Mouse (Mus musculus): Measurements from ENCODE around the gene Ilf2. TPM values are rescaled to one million over a fixed set of nuclear protein-coding genes. Genes with fewer than 3 reads are reported as not detected.
A peak's percentile ranks its signal among the peaks of the same experiment; 100 is the strongest.

Gene Ilf2
- polyA plus RNA-seq, 1 experiment = 1.6 TPM

DNA sequence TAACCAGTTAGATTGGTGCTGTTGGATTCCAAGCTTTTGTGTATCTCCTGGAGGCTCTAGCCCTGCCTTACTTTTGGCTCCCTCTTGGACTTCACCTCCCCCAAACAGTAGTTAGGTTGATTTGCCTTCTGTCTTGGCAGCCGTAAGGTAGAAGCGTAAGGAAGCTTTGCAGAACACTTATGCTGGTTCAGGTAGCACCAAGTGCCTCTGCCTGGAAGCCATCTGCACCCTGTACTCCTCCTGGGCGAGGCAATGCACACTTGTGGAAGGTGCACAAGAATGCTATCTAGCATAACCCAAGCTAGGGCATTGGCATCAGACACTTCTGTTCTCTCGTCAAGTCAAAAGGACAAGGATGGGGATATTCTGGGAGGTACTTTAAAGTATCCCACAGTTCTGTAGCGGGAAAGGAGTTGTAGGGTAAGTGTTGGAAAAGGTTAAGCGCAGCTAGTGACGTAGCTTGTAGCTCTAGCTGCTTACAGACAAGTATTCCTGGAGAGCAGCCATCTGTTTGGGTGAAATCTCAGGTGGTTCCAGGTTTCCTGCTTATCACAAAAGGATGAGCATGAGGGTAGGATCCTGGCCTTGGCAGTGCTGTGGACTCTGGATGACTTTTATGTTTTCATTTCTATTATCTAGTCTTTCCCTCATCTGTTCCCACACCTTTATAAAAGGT, 20.1 kb downstream of the Ilf2 start:
- Histone ChIP-seq H3K27me3 (ENCODE audit: control insufficient read depth) (no peaks in the 10 kb centered on the region), H3K4me3 (replicated peaks) (no peak overlapping the region), H3K4me1 (ENCODE audit: control insufficient read depth) (peaks cover 7% of the 10 kb centered on the region), H3K36me3 (ENCODE audit: control insufficient read depth) (peaks cover 76% of the 10 kb centered on the region), H3K9me3 (ENCODE audit: control insufficient read depth, low read length) (no peaks in the 10 kb centered on the region)
- no peak for TF ChIP-seq TAL1 (IDR thresholded peaks at IDR 0.05; ENCODE audit: low read length)
- no peak for TF ChIP-seq GATA1 (IDR thresholded peaks at IDR 0.05; ENCODE audit: low read length)

DNA sequence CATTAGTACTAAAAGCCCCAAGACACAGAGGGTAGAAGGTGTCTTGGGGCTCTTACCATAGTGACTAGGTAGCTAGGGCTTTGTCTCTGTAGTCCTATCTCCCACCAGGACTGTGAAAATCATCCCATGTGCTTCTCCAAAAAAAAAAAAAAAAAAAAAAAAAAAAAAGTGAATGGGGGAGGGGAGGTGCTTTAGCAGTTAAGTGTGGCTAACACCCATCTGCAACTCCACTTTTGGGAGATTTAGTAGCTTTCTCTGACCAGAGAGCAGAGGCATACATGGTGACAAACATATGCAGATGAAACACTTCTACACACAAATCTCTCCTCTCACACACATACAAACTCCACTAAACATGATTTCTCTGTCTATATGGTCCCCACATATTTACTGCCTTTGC, 21.7 kb downstream of the Ilf2 start:
- Histone ChIP-seq H3K36me3 (ENCODE audit: control insufficient read depth) (peaks cover 92% of the 10 kb centered on the region), H3K27me3 (ENCODE audit: control insufficient read depth) (no peaks in the 10 kb centered on the region), H3K4me1 (ENCODE audit: control insufficient read depth) (peaks cover 4% of the 10 kb centered on the region), H3K4me3 (replicated peaks) (no peak overlapping the region), H3K9me3 (ENCODE audit: control insufficient read depth, low read length) (no peaks in the 10 kb centered on the region)
- TF ChIP-seq TAL1 (IDR thresholded peaks at IDR 0.05; ENCODE audit: low read length) = no peak

DNA sequence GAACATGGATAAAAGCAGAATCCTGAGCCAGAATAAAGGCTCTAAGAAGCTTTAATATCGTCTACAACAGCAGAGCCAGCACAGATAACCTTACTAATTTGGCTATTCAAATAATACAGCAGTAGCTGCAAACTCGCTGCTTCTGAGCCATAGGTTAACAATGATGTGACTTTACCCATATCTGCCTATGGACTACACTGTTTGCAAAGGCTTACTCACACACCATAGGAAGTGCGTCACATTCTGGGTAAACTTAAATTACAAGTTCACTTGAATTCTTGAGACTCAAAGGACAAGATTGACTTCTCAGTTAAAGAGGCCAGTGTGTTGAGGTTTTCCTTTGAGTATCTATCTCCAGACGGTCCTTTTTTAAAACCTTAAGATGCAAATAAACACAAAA, 27.5 kb downstream of the Ilf2 start:
- Histone ChIP-seq H3K9me3 (ENCODE audit: control insufficient read depth, low read length) (no peaks in the 10 kb centered on the region), H3K36me3 (ENCODE audit: control insufficient read depth) (peaks cover 94% of the 10 kb centered on the region), H3K27me3 (ENCODE audit: control insufficient read depth) (no peaks in the 10 kb centered on the region), H3K4me1 (ENCODE audit: control insufficient read depth) (peaks cover 25% of the 10 kb centered on the region), H3K4me3 (replicated peaks) (no peak overlapping the region)
- TF ChIP-seq TAL1 (IDR thresholded peaks at IDR 0.05; ENCODE audit: low read length) = no peak
- no peak for TF ChIP-seq GATA1 (IDR thresholded peaks at IDR 0.05; ENCODE audit: low read length)

DNA sequence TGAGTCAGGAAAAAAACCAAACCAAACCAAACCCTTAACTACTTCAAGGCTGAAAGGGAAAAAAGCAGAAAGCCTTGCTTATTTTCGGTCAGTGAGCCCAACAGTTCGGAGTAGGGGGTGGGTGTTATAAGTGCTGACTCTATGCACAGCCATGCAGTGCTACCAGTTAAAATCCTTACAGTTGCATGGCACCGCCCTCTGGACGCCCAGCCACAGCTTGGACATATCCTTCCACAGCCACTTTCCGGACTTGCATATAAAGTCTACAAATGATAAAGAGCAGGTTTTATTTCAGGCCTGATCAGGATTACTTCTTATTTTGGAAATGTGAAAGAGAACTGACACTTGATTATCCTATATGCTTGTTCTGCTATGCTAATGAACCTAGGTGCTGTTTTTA, 29.3 kb downstream of the Ilf2 start:
- Histone ChIP-seq H3K9me3 (ENCODE audit: control insufficient read depth, low read length) (no peaks in the 10 kb centered on the region), H3K4me3 (replicated peaks) (no peak overlapping the region), H3K27me3 (ENCODE audit: control insufficient read depth) (no peaks in the 10 kb centered on the region), H3K36me3 (ENCODE audit: control insufficient read depth) (peaks cover 76% of the 10 kb centered on the region), H3K4me1 (ENCODE audit: control insufficient read depth) (peaks cover 31% of the 10 kb centered on the region)
- TF ChIP-seq TAL1 (IDR thresholded peaks at IDR 0.05; ENCODE audit: low read length) = no peak
- TF ChIP-seq GATA1 (IDR thresholded peaks at IDR 0.05; ENCODE audit: low read length) = no peak

DNA sequence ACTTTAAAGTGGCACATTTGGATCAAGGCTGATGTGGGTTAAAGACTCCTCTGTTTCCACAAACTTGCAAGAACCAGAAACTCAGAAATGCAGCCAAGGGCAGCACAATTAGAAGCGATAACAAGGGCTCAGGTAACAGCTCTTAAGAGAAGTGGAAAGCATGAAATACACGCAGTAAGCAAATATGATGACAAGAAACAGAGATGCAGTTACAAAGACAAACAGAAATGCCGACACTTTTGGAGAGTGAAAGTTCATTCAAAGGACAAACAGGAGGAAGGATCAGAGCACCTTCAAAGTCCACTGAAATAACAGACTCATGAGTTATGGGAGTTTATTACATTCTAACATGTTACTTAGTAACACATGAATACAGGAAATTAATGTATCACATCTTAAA, 30.4 kb downstream of the Ilf2 start:
- peaks cover 70% of the 10 kb centered on the region for H3K36me3 ChIP-seq (ENCODE audit: control insufficient read depth)
- H3K27me3 ChIP-seq (ENCODE audit: control insufficient read depth) = no peaks in the 10 kb centered on the region
- peaks cover 31% of the 10 kb centered on the region for H3K4me1 ChIP-seq (ENCODE audit: control insufficient read depth)
- H3K9me3 ChIP-seq (ENCODE audit: control insufficient read depth, low read length) = no peaks in the 10 kb centered on the region
- no peak for TF ChIP-seq TAL1 (IDR thresholded peaks at IDR 0.05; ENCODE audit: low read length)
- no peak for TF ChIP-seq GATA1 (IDR thresholded peaks at IDR 0.05; ENCODE audit: low read length)
- no peak overlapping the region for H3K4me3 ChIP-seq (replicated peaks)

DNA sequence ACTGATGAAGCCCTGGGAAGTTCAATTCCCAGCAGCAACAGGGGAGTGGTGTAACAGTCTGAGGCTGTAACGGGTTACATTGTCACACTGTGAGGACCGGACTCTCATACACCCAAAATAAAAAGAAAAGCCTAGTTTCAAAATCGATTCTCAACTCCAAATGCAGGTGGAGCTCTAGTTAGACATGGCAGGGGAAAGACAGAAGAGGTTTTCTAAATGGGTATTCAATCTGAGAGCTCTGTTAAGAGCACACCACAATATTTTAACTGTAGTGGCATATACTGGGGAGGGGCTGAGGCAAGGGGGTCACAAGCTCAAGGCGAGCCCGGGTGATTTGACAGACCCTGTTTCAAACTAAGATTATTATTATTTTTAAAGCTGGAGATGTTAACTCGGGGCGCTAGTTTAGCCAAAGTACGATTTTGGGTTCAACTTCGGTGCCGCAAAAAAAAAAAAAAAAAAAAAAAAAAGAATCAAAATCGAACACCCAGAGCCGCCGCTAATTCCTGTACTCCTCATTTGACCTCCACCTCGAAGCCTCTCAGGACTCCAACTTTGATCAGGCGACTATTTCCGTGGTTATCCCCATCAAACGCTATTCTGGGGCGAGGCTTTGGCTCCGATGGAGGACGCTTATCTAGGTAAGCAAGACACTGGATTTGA, 32.5 kb downstream of the Ilf2 start:
- Histone ChIP-seq H3K4me1 (ENCODE audit: control insufficient read depth) (peaks cover 31% of the 10 kb centered on the region), H3K9me3 (ENCODE audit: control insufficient read depth, low read length) (no peaks in the 10 kb centered on the region), H3K36me3 (ENCODE audit: control insufficient read depth) (peaks cover 51% of the 10 kb centered on the region), H3K4me3 (replicated peaks) (peak overlapping the region; percentile 98), H3K27me3 (ENCODE audit: control insufficient read depth) (peaks cover 5% of the 10 kb centered on the region)
- TF ChIP-seq GATA1 (IDR thresholded peaks at IDR 0.05; ENCODE audit: low read length) (no peak), TAL1 (IDR thresholded peaks at IDR 0.05; ENCODE audit: low read length) (no peak)

DNA sequence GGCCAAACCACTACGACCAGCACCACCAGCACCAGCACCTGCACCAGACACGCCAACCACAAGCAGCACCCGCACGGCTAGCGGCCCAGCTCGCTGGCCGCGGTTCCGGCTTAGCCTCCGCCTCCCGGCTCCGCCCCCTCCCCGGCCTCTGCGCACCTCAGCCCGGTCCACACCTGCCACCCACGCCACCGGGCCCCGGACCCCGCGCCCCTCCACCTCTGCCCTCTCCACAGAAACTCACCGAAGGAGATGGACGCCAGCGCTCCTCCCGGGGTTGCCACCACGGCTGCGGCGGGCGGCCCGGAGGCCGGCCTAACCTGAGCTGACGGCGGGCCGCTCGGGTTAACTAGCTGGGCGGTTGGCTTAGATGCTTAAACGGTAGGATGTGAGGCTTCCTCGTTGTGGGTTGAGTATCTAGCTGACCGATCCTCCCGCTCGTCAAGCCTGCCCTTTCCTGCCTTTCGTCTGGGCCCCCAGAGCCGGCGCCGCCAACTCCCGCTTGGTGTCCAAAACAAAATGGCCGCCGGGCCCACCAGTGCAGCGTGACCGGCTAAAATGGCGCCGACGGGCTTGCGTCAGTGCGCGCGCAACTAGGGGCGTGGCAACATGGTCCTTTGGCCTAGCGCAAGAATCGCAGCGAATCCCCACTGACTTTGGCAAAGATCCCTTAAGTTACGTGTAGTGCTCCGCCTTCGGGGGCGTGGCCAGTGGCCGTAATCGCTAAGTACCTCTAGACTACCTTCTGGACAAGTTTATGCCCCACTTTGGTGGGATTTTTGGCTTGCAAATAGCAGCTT, 33.2 kb downstream of the Ilf2 start, which contains the start of gene Chtop:
TSS of gene Chtop (minus strand) at position 549 of the 797 bp plus-strand sequence.
- H3K27me3 ChIP-seq (ENCODE audit: control insufficient read depth) = peaks cover 12% of the 10 kb centered on the region
- peaks cover 44% of the 10 kb centered on the region for H3K36me3 ChIP-seq (ENCODE audit: control insufficient read depth)
- H3K9me3 ChIP-seq (ENCODE audit: control insufficient read depth, low read length) = no peaks in the 10 kb centered on the region
- TF ChIP-seq TAL1 (IDR thresholded peaks at IDR 0.05; ENCODE audit: low read length) = no peak
- no peak for TF ChIP-seq GATA1 (IDR thresholded peaks at IDR 0.05; ENCODE audit: low read length)
- peaks cover 39% of the 10 kb centered on the region for H3K4me1 ChIP-seq (ENCODE audit: control insufficient read depth)
- H3K4me3 ChIP-seq (replicated peaks) = peak within 1 kb of the TSS; percentile 98

DNA sequence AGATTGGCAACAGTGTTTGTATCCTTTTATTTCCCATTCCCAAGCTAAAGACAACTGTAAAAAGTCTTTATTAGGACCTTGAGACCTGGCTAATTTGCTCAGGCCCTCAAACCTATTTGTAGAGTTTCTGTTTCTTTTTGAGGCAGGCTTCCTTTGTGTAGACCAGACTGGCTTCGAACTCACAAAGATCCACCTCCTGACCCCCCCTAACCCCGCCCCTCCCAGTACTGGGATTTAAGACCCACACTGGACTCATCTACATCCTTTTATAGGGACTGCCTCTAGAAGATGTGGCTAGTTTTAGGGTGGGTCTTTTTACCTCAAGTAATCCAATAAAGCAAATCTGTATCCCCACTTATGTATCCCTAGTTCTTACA, 33.8 kb downstream of the Ilf2 start:
- Histone ChIP-seq H3K36me3 (ENCODE audit: control insufficient read depth) (peaks cover 38% of the 10 kb centered on the region), H3K9me3 (ENCODE audit: control insufficient read depth, low read length) (no peaks in the 10 kb centered on the region), H3K27me3 (ENCODE audit: control insufficient read depth) (peaks cover 12% of the 10 kb centered on the region), H3K4me1 (ENCODE audit: control insufficient read depth) (peaks cover 44% of the 10 kb centered on the region), H3K4me3 (replicated peaks) (peak overlapping the region; percentile 98)
- TF ChIP-seq TAL1 (IDR thresholded peaks at IDR 0.05; ENCODE audit: low read length) (no peak), GATA1 (IDR thresholded peaks at IDR 0.05; ENCODE audit: low read length) (no peak)

DNA sequence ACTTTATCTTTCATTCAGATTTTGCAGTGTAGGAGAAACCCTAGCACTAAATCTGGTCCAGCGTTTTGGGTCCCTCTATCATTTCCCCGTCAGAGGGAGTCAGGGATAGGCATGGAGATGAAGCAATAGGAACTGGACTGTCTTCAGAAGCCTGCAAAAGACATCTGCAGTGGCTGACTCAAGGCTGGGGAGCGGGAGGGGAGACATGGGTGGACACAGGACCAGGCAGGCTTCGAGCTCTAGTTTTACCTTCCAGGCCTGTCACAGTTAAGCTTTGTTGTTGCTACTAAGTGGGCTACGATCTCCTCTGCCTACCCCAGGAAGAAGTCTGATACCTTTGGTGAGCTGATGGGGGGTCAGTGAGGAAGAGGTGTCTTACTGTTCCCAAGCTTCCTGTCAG, 36.4 kb downstream of the Ilf2 start:
- H3K36me3 ChIP-seq (ENCODE audit: control insufficient read depth) = peaks cover 12% of the 10 kb centered on the region
- no peak overlapping the region for H3K4me3 ChIP-seq (replicated peaks)
- peaks cover 44% of the 10 kb centered on the region for H3K4me1 ChIP-seq (ENCODE audit: control insufficient read depth)
- TF ChIP-seq TAL1 (IDR thresholded peaks at IDR 0.05; ENCODE audit: low read length) = no peak
- TF ChIP-seq GATA1 (IDR thresholded peaks at IDR 0.05; ENCODE audit: low read length) = no peak
- H3K27me3 ChIP-seq (ENCODE audit: control insufficient read depth) = peaks cover 12% of the 10 kb centered on the region
- H3K9me3 ChIP-seq (ENCODE audit: control insufficient read depth, low read length) = no peaks in the 10 kb centered on the region
